Mouse (Mus musculus) brain, embryonic 14.5 days (tissue): ENCODE data around the gene Cttnbp2.

Source experiments
- CTCF ChIP-seq: fragments of 200-500 bp; IDR thresholded peaks from 2 replicates; pipeline ENCODE4 v1.5.1; 2012; ENCODE audit warnings: inconsistent platforms, mild to moderate bottlenecking, moderate library complexity, borderline replicate concordance; ENCODE audit not compliant: insufficient read depth, insufficient read length; ENCODE audit errors: extremely low read depth
- POLR2A ChIP-seq: fragments of 200-500 bp; IDR thresholded peaks from 2 replicates; pipeline ENCODE4 v1.6.1; 2012; ENCODE audit warnings: mild to moderate bottlenecking, inconsistent platforms, borderline replicate concordance; ENCODE audit not compliant: poor library complexity, insufficient read depth, insufficient read length, severe bottlenecking; ENCODE audit errors: extremely low read depth

- TF ChIP-seq CTCF, result no peak
- TF ChIP-seq POLR2A, result no peak
Measured at GRCm38 (mm10) chr6:18540396-18540795, 25.8 kb upstream of the Cttnbp2 start.
